Mouse (Mus musculus): ENCODE results near the gene 1700001P01Rik. TPM values are rescaled to one million over a fixed set of nuclear protein-coding genes. Genes with fewer than 3 reads are reported as not detected.
"Not testable (repeated sequence)": the region's sequence is repeated elsewhere in the genome, so short reads cannot be mapped to it uniquely, and the experiment has no call there.

The 1700001P01Rik gene
- polyA plus RNA-seq, 1 experiment from 2014 or later: not detected

- H3K27ac ChIP-seq (ENCODE audit: low read depth): no peak overlapping the region
Observed at GRCm38 (mm10) chr11:97742157-97742556, 33.6 kb downstream of the 1700001P01Rik start.

GRCm38 (mm10) chr11:97740190-97740589, 35.5 kb downstream of the 1700001P01Rik start:
- no peak for ATAC-seq
- Histone ChIP-seq H3K4me1 (ENCODE audit: insufficient read depth) (peaks cover 18% of the 10 kb centered on the region), H3K9ac (replicated peaks) (no peak overlapping the region), H3K4me3 (ENCODE audit: low read depth, low read length) (no peak overlapping the region), H3K9me3 (ENCODE audit: low read length) (no peaks in the 10 kb centered on the region), H3K36me3 (replicated peaks; ENCODE audit: insufficient read depth, low read length) (no peaks in the 10 kb centered on the region; the same call in 1 of the 2 replicates), H3K27me3 (ENCODE audit: insufficient read depth, low read length) (no peaks in the 10 kb centered on the region), H3K27ac (ENCODE audit: low read depth) (0 out of 2 replicates have a peak overlapping the region, but pooled peaks have one; percentile 19), H3K4me2 (ENCODE audit: low read depth, low read length) (peak overlapping the region; percentile 20)
- DNase-seq: no peak
- 35% methylated on average over 7 of the region's 7 CpGs for WGBS (ENCODE audit: insufficient replicate concordance)
- TF ChIP-seq EP300 (IDR thresholded peaks at IDR 0.05; ENCODE audit: low read depth) (no peak), CTCF (IDR thresholded peaks at IDR 0.05; ENCODE audit: low read depth) (no peak)

More at GRCm38 (mm10) chr11:97742157-97742556, 33.6 kb downstream of the 1700001P01Rik start:
- DNase-seq: no peak
- H3K9me3 ChIP-seq (ENCODE audit: low read length): no peaks in the 10 kb centered on the region
- peaks cover 8% of the 10 kb centered on the region for H3K36me3 ChIP-seq (replicated peaks; ENCODE audit: insufficient read depth, low read length)
- H3K9ac ChIP-seq (replicated peaks): no peak overlapping the region
- 84% methylated on average over 5 of the region's 5 CpGs for WGBS (ENCODE audit: insufficient replicate concordance)
- H3K27me3 ChIP-seq (ENCODE audit: insufficient read depth, low read length): no peaks in the 10 kb centered on the region
- ATAC-seq: no peak
- H3K4me1 ChIP-seq (ENCODE audit: insufficient read depth): peaks cover 18% of the 10 kb centered on the region
- no peak for TF ChIP-seq EP300 (IDR thresholded peaks at IDR 0.05; ENCODE audit: low read depth)
- TF ChIP-seq CTCF (IDR thresholded peaks at IDR 0.05; ENCODE audit: low read depth): no peak
- no peak overlapping the region for H3K4me3 ChIP-seq (ENCODE audit: low read depth, low read length)
- H3K4me2 ChIP-seq (ENCODE audit: low read depth, low read length): no peak overlapping the region

DNA sequence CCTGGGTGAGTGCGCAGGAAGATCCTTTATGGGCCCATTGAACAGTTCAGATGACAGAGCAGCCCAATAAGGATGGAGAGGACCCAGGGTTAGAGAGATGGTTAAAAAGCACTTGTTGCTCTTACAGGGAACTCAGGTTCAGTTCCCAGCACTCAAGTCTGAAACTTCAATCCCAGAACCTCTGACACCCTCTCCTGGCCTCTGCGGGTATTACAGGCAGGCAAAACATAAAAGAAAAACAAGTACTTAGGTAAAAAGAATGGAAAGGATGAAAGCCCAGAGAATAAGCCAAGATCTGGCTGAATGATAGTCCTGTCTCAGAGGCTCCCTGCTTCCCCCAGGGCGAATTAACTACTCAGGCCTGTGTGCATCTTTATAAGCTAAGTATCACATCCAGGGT, 36.6 kb downstream of the 1700001P01Rik start:
- no peaks in the 10 kb centered on the region for H3K27me3 ChIP-seq (ENCODE audit: insufficient read depth, low read length)
- no peaks in the 10 kb centered on the region for H3K9me3 ChIP-seq (ENCODE audit: low read length)
- H3K9ac ChIP-seq (replicated peaks): no peak overlapping the region
- no peak for TF ChIP-seq EP300 (IDR thresholded peaks at IDR 0.05; ENCODE audit: low read depth)
- TF ChIP-seq CTCF (IDR thresholded peaks at IDR 0.05; ENCODE audit: low read depth): peak; percentile 48
- 85% methylated on average over 3 of the region's 3 CpGs for WGBS (ENCODE audit: insufficient replicate concordance)
- no peak overlapping the region for H3K4me2 ChIP-seq (ENCODE audit: low read depth, low read length)
- no peak overlapping the region for H3K27ac ChIP-seq (ENCODE audit: low read depth)
- H3K36me3 ChIP-seq (replicated peaks; ENCODE audit: insufficient read depth, low read length): no peaks in the 10 kb centered on the region; the same call in 1 of the 2 replicates
- ATAC-seq (no peak), DNase-seq (no peak)
- peaks cover 18% of the 10 kb centered on the region for H3K4me1 ChIP-seq (ENCODE audit: insufficient read depth)
- no peak overlapping the region for H3K4me3 ChIP-seq (ENCODE audit: low read depth, low read length)

DNA sequence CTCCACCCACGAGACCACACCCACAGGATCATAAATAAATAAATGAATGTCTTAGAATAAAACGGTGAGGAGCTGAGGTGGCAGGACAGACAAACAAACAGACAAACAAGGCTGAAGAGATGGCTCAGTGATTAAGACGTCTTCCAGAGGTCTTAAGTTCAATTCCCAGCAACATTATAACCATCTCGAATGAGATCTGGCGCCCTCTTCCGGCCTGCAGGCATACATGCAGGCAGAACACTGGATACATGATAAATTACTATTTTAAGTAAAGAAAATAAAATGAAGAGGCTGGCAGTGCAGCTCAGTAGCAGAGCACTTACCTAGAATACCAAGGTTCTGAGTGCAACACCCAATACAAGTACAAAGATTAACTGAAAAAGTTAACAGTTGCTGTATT, 37.0 kb downstream of the 1700001P01Rik start:
- ATAC-seq: no peak
- H3K36me3 ChIP-seq (replicated peaks; ENCODE audit: insufficient read depth, low read length): no peaks in the 10 kb centered on the region; the same call in 1 of the 2 replicates
- 63% methylated on average over 6 of the region's 6 CpGs for WGBS (ENCODE audit: insufficient replicate concordance)

GRCm38 (mm10) chr11:97737600-97737999, 38.1 kb downstream of the 1700001P01Rik start:
- Histone ChIP-seq H3K4me2 (ENCODE audit: low read depth, low read length) (no peak overlapping the region), H3K27me3 (ENCODE audit: insufficient read depth, low read length) (no peaks in the 10 kb centered on the region), H3K9me3 (ENCODE audit: low read length) (no peaks in the 10 kb centered on the region), H3K4me1 (ENCODE audit: insufficient read depth) (peaks cover 8% of the 10 kb centered on the region), H3K27ac (ENCODE audit: low read depth) (no peak overlapping the region), H3K9ac (replicated peaks) (no peak overlapping the region), H3K4me3 (ENCODE audit: low read depth, low read length) (no peak overlapping the region), H3K36me3 (replicated peaks; ENCODE audit: insufficient read depth, low read length) (peaks cover 2% of the 10 kb centered on the region)
- no peak for TF ChIP-seq EP300 (IDR thresholded peaks at IDR 0.05; ENCODE audit: low read depth)
- TF ChIP-seq CTCF (IDR thresholded peaks at IDR 0.05; ENCODE audit: low read depth): no peak
- DNase-seq: no peak
- ATAC-seq: no peak
- WGBS (ENCODE audit: insufficient replicate concordance): 53% methylated on average over 4 of the region's 4 CpGs

More for the DNA sequence above, 37.0 kb downstream of the 1700001P01Rik start:
- H3K9me3 ChIP-seq (ENCODE audit: low read length): no peaks in the 10 kb centered on the region
- no peak overlapping the region for H3K4me2 ChIP-seq (ENCODE audit: low read depth, low read length)
- H3K9ac ChIP-seq (replicated peaks): no peak overlapping the region
- no peaks in the 10 kb centered on the region for H3K27me3 ChIP-seq (ENCODE audit: insufficient read depth, low read length)
- no peak overlapping the region for H3K4me3 ChIP-seq (ENCODE audit: low read depth, low read length)
- H3K27ac ChIP-seq (ENCODE audit: low read depth): no peak overlapping the region
- H3K4me1 ChIP-seq (ENCODE audit: insufficient read depth): peaks cover 18% of the 10 kb centered on the region
- DNase-seq: no peak
- TF ChIP-seq EP300 (IDR thresholded peaks at IDR 0.05; ENCODE audit: low read depth) (no peak), CTCF (IDR thresholded peaks at IDR 0.05; ENCODE audit: low read depth) (peak; percentile 64)

DNA sequence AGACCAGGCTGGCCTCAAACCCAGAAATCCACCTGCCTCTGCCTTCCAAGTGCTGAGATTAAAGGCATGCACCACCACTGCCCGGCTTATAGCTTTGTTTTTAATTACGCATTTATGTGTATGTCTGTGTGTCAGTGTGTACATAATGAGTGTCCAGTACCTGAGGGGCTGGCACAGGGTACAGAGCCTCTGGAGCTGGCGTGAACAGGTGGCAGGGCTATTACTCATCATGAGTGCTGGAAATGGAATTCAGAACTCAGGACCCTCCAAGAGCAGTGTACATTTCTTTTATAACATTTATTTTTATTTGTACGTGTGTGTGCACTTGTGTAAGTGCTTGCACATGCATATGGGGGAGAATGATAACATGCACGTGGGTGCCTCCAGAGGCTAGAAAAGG, 39.1 kb downstream of the 1700001P01Rik start:
- Histone ChIP-seq H3K36me3 (replicated peaks; ENCODE audit: insufficient read depth, low read length) (peaks cover 7% of the 10 kb centered on the region), H3K4me1 (ENCODE audit: insufficient read depth) (peaks cover 3% of the 10 kb centered on the region; the same call in 1 of the 2 replicates), H3K4me3 (ENCODE audit: low read depth, low read length) (no peak overlapping the region), H3K9ac (replicated peaks) (no peak overlapping the region), H3K4me2 (ENCODE audit: low read depth, low read length) (no peak overlapping the region), H3K9me3 (ENCODE audit: low read length) (no peaks in the 10 kb centered on the region), H3K27ac (ENCODE audit: low read depth) (no peak overlapping the region), H3K27me3 (ENCODE audit: insufficient read depth, low read length) (no peaks in the 10 kb centered on the region)
- 84% methylated on average over 5 of the region's 5 CpGs for WGBS (ENCODE audit: insufficient replicate concordance)
- no peak for ATAC-seq
- no peak for DNase-seq
- TF ChIP-seq CTCF (IDR thresholded peaks at IDR 0.05; ENCODE audit: low read depth): no peak
- no peak for TF ChIP-seq EP300 (IDR thresholded peaks at IDR 0.05; ENCODE audit: low read depth)

- H3K9me3 ChIP-seq (ENCODE audit: low read length); ATAC-seq; H3K27ac ChIP-seq (ENCODE audit: low read depth); H3K9ac ChIP-seq (replicated peaks); H3K27me3 ChIP-seq (ENCODE audit: insufficient read depth, low read length); H3K4me1 ChIP-seq (ENCODE audit: insufficient read depth); H3K4me2 ChIP-seq (ENCODE audit: low read depth, low read length); H3K4me3 ChIP-seq (ENCODE audit: low read depth, low read length); DNase-seq: not testable (repeated sequence)
- 58% methylated on average over 5 of the region's 5 CpGs for WGBS (ENCODE audit: insufficient replicate concordance)
- H3K36me3 ChIP-seq (replicated peaks; ENCODE audit: insufficient read depth, low read length): peaks cover 17% of the 10 kb centered on the region
Observed at GRCm38 (mm10) chr11:97734810-97735209, 40.9 kb downstream of the 1700001P01Rik start.
